8 mouse cellular contexts compared by ENCODE assay signal in the genomic region with DNA sequence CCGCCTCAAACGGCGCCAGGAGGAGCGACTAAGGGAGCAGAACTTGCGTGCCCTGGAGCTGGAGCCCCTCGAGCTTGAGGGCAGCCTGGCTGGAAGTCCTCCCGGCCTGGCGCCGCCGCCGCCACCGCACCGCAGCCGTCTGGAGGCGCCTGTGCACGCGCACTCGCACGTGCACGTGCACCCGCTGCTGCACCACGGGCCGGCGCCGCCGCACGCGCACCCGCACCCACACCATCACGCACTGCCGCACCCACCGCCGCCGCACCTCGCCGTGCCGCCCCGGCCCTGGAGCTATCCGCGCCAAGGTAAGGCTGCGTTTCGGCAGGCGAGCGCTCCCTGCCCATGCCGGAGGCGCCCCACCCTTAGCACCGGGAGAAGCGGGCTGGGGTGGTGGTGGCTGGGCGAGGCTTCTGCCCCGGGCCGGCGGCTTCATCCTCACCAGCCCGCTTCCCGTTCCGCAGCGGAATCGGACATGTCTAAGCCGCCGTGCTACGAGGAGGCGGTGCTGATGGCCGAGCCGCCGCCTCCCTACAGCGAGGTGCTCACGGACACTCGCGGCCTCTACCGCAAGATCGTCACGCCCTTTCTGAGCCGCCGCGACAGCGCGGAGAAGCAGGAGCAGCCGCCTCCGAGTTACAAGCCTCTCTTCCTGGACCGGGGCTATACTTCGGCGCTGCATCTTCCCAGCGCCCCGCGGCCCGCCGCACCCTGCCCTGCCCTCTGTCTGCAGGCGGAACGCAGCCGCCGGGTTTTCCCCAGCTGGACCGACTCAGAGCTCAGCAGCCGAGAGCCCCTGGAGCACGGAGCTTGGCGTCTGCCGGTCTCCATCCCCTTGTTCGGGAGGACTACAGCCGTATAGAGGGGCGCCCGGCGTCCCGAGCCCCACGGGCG. TPM values are rescaled to one million over a fixed set of nuclear protein-coding genes. Genes with fewer than 3 reads are reported as not detected.
DNase-seq lines count a peak whose midpoint lies in the region; ATAC-seq and TF ChIP-seq lines count a peak whose summit lies in the region.

No protein-coding gene starts in this region.

- WGBS in heart, postnatal 0 days, result under 1% methylated on average over 100 of the region's 103 CpGs
- WGBS in midbrain, embryonic 10.5 days, result under 1% methylated on average over 103 of the region's 103 CpGs

- CTCF ChIA-PET in Patski (lab: Charles Lee), result interaction anchor here (1.0 to 4.0 kb wide), 3 partner anchors 10 to 53 kb away, joined by 3 to 30 read pairs (median 7); no protein-coding TSS in a partner anchor

- H3K4me1 ChIP-seq in erythroblast, embryonic 14.5 days (ENCODE audit: control insufficient read depth), result peaks cover 21% of the 10 kb centered on the region
- H3K4me1 ChIP-seq in heart, postnatal 0 days (ENCODE audit: control insufficient read depth, insufficient read depth), result peaks cover 5% of the 10 kb centered on the region; the same call in 1 of the 2 replicates
- H3K4me1 ChIP-seq in midbrain, embryonic 10.5 days, result peaks cover 98% of the 10 kb centered on the region

- peak overlapping the region; percentile 37 for H3K9ac ChIP-seq in heart, postnatal 0 days (replicated peaks; ENCODE audit: low read depth, low read length)

- ATAC-seq in erythroblast, adult 5-6 weeks (replicated peaks; ENCODE audit: low FRiP score, poor library complexity, severe bottlenecking), result no peak
- peak; percentile 24 for ATAC-seq in Patski
- peak; percentile 10 for ATAC-seq in heart, postnatal 0 days (ENCODE audit: insufficient read depth, low read depth)

- no peak overlapping the region for H3K27ac ChIP-seq in heart, postnatal 0 days (ENCODE audit: low read depth)
- H3K27ac ChIP-seq in midbrain, embryonic 10.5 days (replicated peaks), result peak overlapping the region; percentile 90

- TF ChIP-seq CTCF in Patski (IDR thresholded peaks at IDR 0.05), result no peak
- 0 out of 2 replicates have a peak, but pooled peaks have one; percentile 23 for TF ChIP-seq CTCF in heart, postnatal 0 days (IDR thresholded peaks at IDR 0.05; ENCODE audit: low read depth)

- peak overlapping the region; percentile 94 for H3K4me2 ChIP-seq in heart, postnatal 0 days (ENCODE audit: low read depth, low read length)

- H3K36me3 ChIP-seq in erythroblast, embryonic 14.5 days (ENCODE audit: control insufficient read depth), result no peaks in the 10 kb centered on the region; the same call in 1 of the 2 replicates
- peaks cover 20% of the 10 kb centered on the region for H3K36me3 ChIP-seq in heart, postnatal 0 days (replicated peaks; ENCODE audit: control insufficient read depth, insufficient read depth, low read length)
- H3K36me3 ChIP-seq in midbrain, embryonic 10.5 days, result peaks cover 43% of the 10 kb centered on the region

- in situ Hi-C loops in Patski (cut with MboI; ENCODE audit: low pct_unique_long_range_greater_than_20kb), result no loop called here

- peaks cover 90% of the 10 kb centered on the region for H3K27me3 ChIP-seq in erythroblast, embryonic 14.5 days (ENCODE audit: control insufficient read depth)
- H3K27me3 ChIP-seq in Patski, result no peaks in the 10 kb centered on the region
- peaks cover 77% of the 10 kb centered on the region for H3K27me3 ChIP-seq in heart, postnatal 0 days (ENCODE audit: control insufficient read depth, insufficient read depth, low read length)
- H3K27me3 ChIP-seq in midbrain, embryonic 10.5 days (ENCODE audit: low read depth, poor library complexity, severe bottlenecking), result peaks cover 16% of the 10 kb centered on the region

- no peak for DNase-seq in Patski (ENCODE audit: low read depth, low spot score)
- peak; percentile 66 for DNase-seq in embryo, embryonic 10 days (ENCODE audit: low spot score)
- no peak for DNase-seq in heart, postnatal 0 days (ENCODE audit: low spot score)
- DNase-seq in left cerebral cortex, adult 8-10 months (ENCODE audit: low spot score in 2 of 2), result peak; percentile 68 to 79
- DNase-seq in midbrain, embryonic 10.5 days (ENCODE audit: low spot score), result peak; percentile 77
- peak; percentile 58 for DNase-seq in spleen, postnatal 36 days (ENCODE audit: low spot score in 2 of 2)

- H3K9me3 ChIP-seq in erythroblast, embryonic 14.5 days (ENCODE audit: control insufficient read depth, low read length), result peaks cover 10% of the 10 kb centered on the region; the same call in 1 of the 2 replicates
- H3K9me3 ChIP-seq in heart, postnatal 0 days (replicated peaks; ENCODE audit: control insufficient read depth, low read length), result no peaks in the 10 kb centered on the region
- H3K9me3 ChIP-seq in midbrain, embryonic 10.5 days (replicated peaks), result no peaks in the 10 kb centered on the region

- no peak for TF ChIP-seq EP300 in heart, postnatal 0 days (IDR thresholded peaks at IDR 0.05; ENCODE audit: low read depth)

- POLR2A ChIA-PET in Patski (lab: Charles Lee), result interaction anchor here (0.8 to 2.3 kb wide), 5 partner anchors 9 to 55 kb away, joined by 3 to 9 read pairs (median 4); a partner anchor contains a TSS

- peak overlapping the region; percentile 57 for H3K4me3 ChIP-seq in erythroblast, embryonic 14.5 days (replicated peaks)
- peak overlapping the region; percentile 53 for H3K4me3 ChIP-seq in heart, postnatal 0 days (ENCODE audit: low read depth, low read length)
- H3K4me3 ChIP-seq in midbrain, embryonic 10.5 days, result peak overlapping the region; percentile 78

RNA-seq across cellular contexts. Expression of a gene that starts 8.3 kb away (rescaled TPM):
- 0.08 and 0.23 TPM in 2 replicates for polyA plus RNA-seq in erythroblast, embryonic 14.5 days (2012)
- total RNA-seq in erythroblast, adult 5-6 weeks (2015; ENCODE audit: low replicate concordance), result not detected in 2 replicates
- not detected in 2 replicates for total RNA-seq in erythroblast, adult 5-6 weeks (2017; ENCODE audit: low replicate concordance)
- 11.7 TPM for polyA plus RNA-seq in Patski (2021)
- total RNA-seq in heart, postnatal 0 days (2014; rRNA removed; ENCODE audit: low replicate concordance), result 3.6 and 8.2 TPM in 2 replicates
- 0.08 TPM in 1 of 2 replicates, not detected in the other for polyA plus RNA-seq in heart, postnatal 0 days (2015; fragmentation: Nextera tagmentation; extraction: Ambion mirVana)
- total RNA-seq in left cerebral cortex, adult 8-10 months (2022), result 10 to 100 TPM; 50.8 to 62.7 (median 59.7) TPM
- polyA plus RNA-seq in midbrain, embryonic 10.5 days (2016; fragmentation: Nextera tagmentation; extraction: Ambion mirVana), result 0.69 and 0.87 TPM in 2 replicates

RNA-seq across cellular contexts. Expression of a gene that starts 15.5 kb away (rescaled TPM):
- polyA plus RNA-seq in erythroblast, embryonic 14.5 days (2012), result 0.05 and 0.06 TPM in 2 replicates
- total RNA-seq in erythroblast, adult 5-6 weeks (2015; ENCODE audit: low replicate concordance), result 0.42 TPM in 1 of 2 replicates, not detected in the other
- not detected in 2 replicates for total RNA-seq in erythroblast, adult 5-6 weeks (2017; ENCODE audit: low replicate concordance)
- 158 TPM for polyA plus RNA-seq in Patski (2021)
- 38.5 and 46.0 TPM in 2 replicates for total RNA-seq in heart, postnatal 0 days (2014; rRNA removed; ENCODE audit: low replicate concordance)
- 30.2 and 30.9 TPM in 2 replicates for polyA plus RNA-seq in heart, postnatal 0 days (2015; fragmentation: Nextera tagmentation; extraction: Ambion mirVana)
- total RNA-seq in left cerebral cortex, adult 8-10 months (2022), result 100 to 1,000 TPM; 216 to 253 (median 234) TPM
- polyA plus RNA-seq in midbrain, embryonic 10.5 days (2016; fragmentation: Nextera tagmentation; extraction: Ambion mirVana), result 381 and 466 TPM in 2 replicates

RNA-seq across cellular contexts. Expression of a gene that starts 27.5 kb away (rescaled TPM):
- polyA plus RNA-seq in erythroblast, embryonic 14.5 days (2012), result 9.5 and 10.2 TPM in 2 replicates
- total RNA-seq in erythroblast, adult 5-6 weeks (2015; ENCODE audit: low replicate concordance), result 24.2 and 25.2 TPM in 2 replicates
- total RNA-seq in erythroblast, adult 5-6 weeks (2017; ENCODE audit: low replicate concordance), result 33.4 and 38.2 TPM in 2 replicates
- 54.6 TPM for polyA plus RNA-seq in Patski (2021)
- total RNA-seq in heart, postnatal 0 days (2014; rRNA removed; ENCODE audit: low replicate concordance), result 27.2 and 44.4 TPM in 2 replicates
- 10.7 TPM in 2 replicates for polyA plus RNA-seq in heart, postnatal 0 days (2015; fragmentation: Nextera tagmentation; extraction: Ambion mirVana)
- 10 to 100 TPM; 60.0 to 65.3 (median 61.9) TPM for total RNA-seq in left cerebral cortex, adult 8-10 months (2022)
- polyA plus RNA-seq in midbrain, embryonic 10.5 days (2016; fragmentation: Nextera tagmentation; extraction: Ambion mirVana), result 41.8 and 51.4 TPM in 2 replicates

RNA-seq across cellular contexts. Expression of a gene that starts 41.1 kb away (rescaled TPM):
- polyA plus RNA-seq in erythroblast, embryonic 14.5 days (2012), result 1.9 and 3.0 TPM in 2 replicates
- 1.7 and 1.9 TPM in 2 replicates for total RNA-seq in erythroblast, adult 5-6 weeks (2015; ENCODE audit: low replicate concordance)
- total RNA-seq in erythroblast, adult 5-6 weeks (2017; ENCODE audit: low replicate concordance), result 2.4 and 2.9 TPM in 2 replicates
- polyA plus RNA-seq in Patski (2021), result 129 TPM
- 134 and 186 TPM in 2 replicates for total RNA-seq in heart, postnatal 0 days (2014; rRNA removed; ENCODE audit: low replicate concordance)
- polyA plus RNA-seq in heart, postnatal 0 days (2015; fragmentation: Nextera tagmentation; extraction: Ambion mirVana), result 190 and 210 TPM in 2 replicates
- total RNA-seq in left cerebral cortex, adult 8-10 months (2022), result 10 to 100 TPM; 78.3 to 93.8 (median 85.9) TPM
- 191 and 195 TPM in 2 replicates for polyA plus RNA-seq in midbrain, embryonic 10.5 days (2016; fragmentation: Nextera tagmentation; extraction: Ambion mirVana)

RNA-seq across cellular contexts. Expression of a gene that starts 45.8 kb away (rescaled TPM):
- polyA plus RNA-seq in erythroblast, embryonic 14.5 days (2012), result 0.09 and 0.25 TPM in 2 replicates
- not detected in 2 replicates for total RNA-seq in erythroblast, adult 5-6 weeks (2015; ENCODE audit: low replicate concordance)
- not detected in 2 replicates for total RNA-seq in erythroblast, adult 5-6 weeks (2017; ENCODE audit: low replicate concordance)
- not detected for polyA plus RNA-seq in Patski (2021)
- total RNA-seq in heart, postnatal 0 days (2014; rRNA removed; ENCODE audit: low replicate concordance), result 0.12 TPM in 1 of 2 replicates, not detected in the other
- not detected in 2 replicates for polyA plus RNA-seq in heart, postnatal 0 days (2015; fragmentation: Nextera tagmentation; extraction: Ambion mirVana)
- total RNA-seq in left cerebral cortex, adult 8-10 months (2022), result under 1 TPM; 0.39 to 0.98 (median 0.75) TPM
- 0.14 TPM in 1 of 2 replicates, not detected in the other for polyA plus RNA-seq in midbrain, embryonic 10.5 days (2016; fragmentation: Nextera tagmentation; extraction: Ambion mirVana)

Comparison
In these comparisons a context has a peak if more than half of its experiments do, and no peak if none do; other contexts are left out.
1. DNase-seq: peak in embryo, embryonic 10 days (single experiment), left cerebral cortex, adult 8-10 months (2 of 2), midbrain, embryonic 10.5 days (single experiment) and spleen, postnatal 36 days (2 of 2); none in Patski (single experiment) and heart, postnatal 0 days (single experiment).
2. RNA of a gene that starts 15.5 kb away (polyA plus RNA-seq): 381 to 466 TPM in midbrain, embryonic 10.5 days, 158 TPM in Patski (single experiment) and 30.2 to 30.9 TPM in heart, postnatal 0 days; 0.05 to 0.06 TPM in erythroblast, embryonic 14.5 days; every median in the first group is over 10 times any median in the second.
3. Peak in every context shown above with its lines, with median percentiles within 50 percentile points of each other: H3K4me3 ChIP-seq.